Mouse (Mus musculus) gastrocnemius, adult 8-10 months (tissue): ENCODE data around the gene Fam71e2. TPM values are rescaled to one million over a fixed set of nuclear protein-coding genes. Genes with fewer than 3 reads are reported as not detected.
"Not testable (repeated sequence)": the region's sequence is repeated elsewhere in the genome, so short reads cannot be mapped to it uniquely, and the experiment has no call there.

Source experiments
- DNase-seq, 2 experiments: peaks; one replicate each; pipeline ENCODE4 v3.0.0; 2022; ENCODE audit warnings: low spot score in 2 of 2
- total RNA-seq, 4 experiments: library from RNA; stranded (reverse); gene quantifications; 2 replicates each; pipeline ENCODE4 v1.2.4; 2022

Gene Fam71e2
- not detected for total RNA-seq

- DNase-seq: no peak
These were observed at the start of gene Fam71e2 for GRCm38 (mm10) chr7:4771202-4771601. Gene Fam71e2 (minus strand): TSS chr7:4771302.

- DNase-seq: no peak
These were observed 45.5 kb upstream of the Fam71e2 start for GRCm38 (mm10) chr7:4816559-4816958.

DNA sequence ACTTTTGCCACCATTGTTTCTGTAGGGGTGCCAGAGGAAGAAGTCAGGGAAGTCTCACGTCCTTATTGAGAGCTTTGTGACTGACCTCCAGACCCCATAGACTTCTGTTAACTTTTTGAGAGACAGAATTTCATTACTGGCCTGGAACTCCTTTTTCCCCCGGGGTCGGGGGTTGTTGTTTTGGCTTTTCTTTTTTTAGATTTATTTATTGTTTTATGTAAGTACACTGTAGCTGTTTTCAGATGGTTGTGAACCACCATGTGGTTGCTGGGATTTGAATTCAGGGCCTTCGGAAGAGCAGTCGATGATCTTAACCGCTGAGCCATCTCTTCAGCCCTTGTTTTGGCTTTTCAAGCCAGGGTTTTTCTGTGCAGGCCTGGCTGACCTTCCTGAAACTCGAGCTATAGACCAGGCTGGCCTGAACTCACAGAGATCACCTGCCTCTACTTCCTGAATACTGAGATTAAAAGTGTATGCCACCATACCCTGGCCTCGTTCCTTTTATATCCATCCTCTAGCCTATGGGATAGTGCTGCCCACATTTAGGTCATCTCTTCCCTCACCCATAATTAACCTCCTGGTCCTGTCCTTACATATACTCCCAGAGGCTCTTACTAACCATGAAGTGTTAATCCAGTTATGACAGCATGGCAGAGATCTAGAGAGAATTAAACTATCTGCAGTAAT, 42.1 kb upstream of the Fam71e2 start:
- DNase-seq: no peak

GRCm38 (mm10) chr7:4812303-4813104, 41.4 kb upstream of the Fam71e2 start, which contains the start of gene Ube2s:
Gene Ube2s (minus strand): TSS chr7:4812590.
- DNase-seq: peak; percentile 95 to 98

DNA sequence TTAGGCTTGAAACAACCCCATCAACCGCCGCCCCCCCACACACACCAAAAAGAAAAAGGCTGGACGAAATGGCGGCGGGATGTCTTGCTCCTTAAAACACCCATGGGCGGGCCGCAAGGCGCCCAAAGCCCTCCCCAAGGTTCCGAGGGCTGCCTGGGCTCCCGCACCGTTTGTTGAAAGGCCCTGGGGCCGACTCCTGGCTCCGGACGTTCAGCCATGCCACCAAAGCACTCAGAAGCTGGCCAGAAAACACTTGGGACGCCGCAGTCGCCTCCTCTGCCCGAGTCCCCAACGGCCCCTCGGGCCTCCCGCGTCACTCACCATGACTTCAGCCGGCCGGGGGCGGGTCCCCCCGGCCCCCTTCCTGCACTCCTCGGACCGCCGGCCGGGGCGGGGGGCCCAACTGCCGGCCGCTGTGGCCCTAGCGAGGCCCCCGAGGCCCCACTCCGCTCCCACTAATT, 40.8 kb upstream of the Fam71e2 start:
- DNase-seq: no peak

DNA sequence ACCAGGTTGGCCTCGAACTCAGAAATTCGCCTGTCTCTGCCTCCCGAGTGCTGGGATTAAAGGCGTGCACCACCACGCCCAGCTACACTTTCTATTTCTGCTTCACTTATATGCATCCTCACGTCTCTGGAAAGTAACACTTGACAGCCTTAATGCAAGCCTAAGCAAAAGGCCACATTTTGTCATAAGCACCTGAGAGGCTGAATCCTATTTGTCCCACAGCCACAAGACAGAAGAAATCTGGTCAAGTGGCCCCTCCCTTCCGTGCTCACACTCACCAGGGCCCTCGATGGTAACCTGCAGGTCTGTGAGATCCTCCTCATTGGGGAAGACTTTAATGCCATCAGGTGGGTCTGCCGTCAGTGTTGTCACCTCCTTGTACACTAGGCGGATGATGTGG, 40.0 kb upstream of the Fam71e2 start:
- DNase-seq: not testable (repeated sequence)

DNA sequence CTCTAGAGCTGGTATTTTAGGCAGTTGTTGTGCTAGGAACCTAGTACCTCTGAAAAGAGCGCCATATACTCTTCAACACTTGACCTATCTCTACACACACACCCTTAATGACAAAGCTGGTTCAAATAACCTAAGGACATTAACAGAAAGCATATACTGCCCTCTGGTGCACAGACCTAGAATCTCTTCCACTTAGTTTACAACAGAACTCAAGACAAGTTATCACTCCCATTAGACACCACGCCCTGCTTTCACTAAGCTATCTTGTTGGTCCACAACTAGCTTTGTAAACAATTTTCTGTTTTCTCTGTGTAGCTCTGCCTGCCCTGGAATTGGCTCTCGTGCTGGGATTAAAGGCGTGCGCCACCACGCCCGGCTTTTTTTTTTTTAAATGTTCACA, 35.6 kb upstream of the Fam71e2 start:
- no peak for DNase-seq

- DNase-seq: no peak
These were observed 31.1 kb upstream of the Fam71e2 start for GRCm38 (mm10) chr7:4802247-4802646.

DNA sequence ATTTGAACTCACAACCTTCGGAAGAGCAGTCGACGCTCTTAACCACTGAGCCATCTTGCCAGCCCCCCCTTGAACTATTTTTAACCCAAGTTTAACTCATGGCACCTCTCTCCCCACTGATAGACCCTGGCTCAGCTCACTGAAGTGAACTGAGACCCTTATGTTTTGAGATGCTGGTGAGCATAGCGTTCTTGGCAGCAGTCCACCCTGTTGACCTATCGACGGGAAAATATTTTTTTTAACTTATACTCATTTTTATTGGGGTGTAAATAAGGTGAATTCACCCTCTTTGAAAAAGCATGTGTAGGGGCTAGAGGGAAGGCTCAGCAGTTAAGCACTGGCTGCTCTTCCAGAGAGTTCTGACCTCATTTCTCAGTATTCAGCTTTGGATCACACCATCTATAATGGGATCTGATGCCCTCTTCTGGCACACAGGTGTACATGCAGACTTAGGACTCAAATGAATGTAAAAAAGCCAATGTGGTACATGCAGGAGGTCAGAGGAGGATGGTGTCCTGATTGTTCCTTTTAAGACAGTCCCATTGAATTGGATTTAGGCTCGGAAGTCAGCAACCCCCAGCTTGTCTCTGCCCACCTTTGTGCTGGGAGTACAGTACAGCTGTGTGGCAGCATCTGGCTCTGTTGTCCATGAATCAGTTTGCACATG, 24.8 kb upstream of the Fam71e2 start:
- no peak for DNase-seq

- no peak for DNase-seq
These were observed 23.6 kb upstream of the Fam71e2 start for GRCm38 (mm10) chr7:4794631-4795168.

GRCm38 (mm10) chr7:4793674-4794073, 22.6 kb upstream of the Fam71e2 start:
- no peak for DNase-seq

GRCm38 (mm10) chr7:4793248-4793647, 22.1 kb upstream of the Fam71e2 start:
- not testable (repeated sequence) for DNase-seq

GRCm38 (mm10) chr7:4792278-4793212, 21.4 kb upstream of the Fam71e2 start, which contains the start of gene Rpl28:
Gene Rpl28 (plus strand): TSS chr7:4792874.
- peak; percentile 87 to 92 for DNase-seq

DNA sequence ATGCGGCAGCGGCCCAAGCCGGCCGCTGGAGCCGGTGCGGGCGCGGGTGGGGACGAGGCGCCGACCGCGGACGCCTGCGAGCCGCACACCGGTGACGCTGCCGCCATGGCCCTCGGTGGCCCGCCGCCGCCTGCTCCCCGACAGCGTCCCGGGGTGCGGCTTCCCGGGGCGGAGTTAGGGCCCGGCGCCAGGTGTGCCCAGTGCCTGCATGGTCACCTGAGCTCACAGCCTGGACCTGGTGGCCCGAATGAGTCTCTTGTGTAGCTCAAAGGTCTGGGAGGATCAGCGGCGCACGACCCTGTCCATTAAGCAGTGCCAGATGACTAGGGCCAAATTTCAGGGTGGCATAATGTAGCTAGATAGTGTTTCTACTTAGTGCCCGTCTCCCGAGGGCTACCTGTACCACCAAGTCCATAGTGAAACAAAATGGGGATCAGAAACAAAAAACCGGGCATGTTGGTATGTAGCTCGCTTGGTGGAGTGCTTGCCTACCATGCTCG, 18.4 kb upstream of the Fam71e2 start, which contains the start of gene Tmem238:
TSS of gene Tmem238 (minus strand) at position 221 of the 500 bp plus-strand sequence.
- DNase-seq: peak; percentile 55 to 57

- DNase-seq: peak; percentile 20 to 46
These were observed 17.7 kb upstream of the Fam71e2 start for GRCm38 (mm10) chr7:4788499-4789435.

DNA sequence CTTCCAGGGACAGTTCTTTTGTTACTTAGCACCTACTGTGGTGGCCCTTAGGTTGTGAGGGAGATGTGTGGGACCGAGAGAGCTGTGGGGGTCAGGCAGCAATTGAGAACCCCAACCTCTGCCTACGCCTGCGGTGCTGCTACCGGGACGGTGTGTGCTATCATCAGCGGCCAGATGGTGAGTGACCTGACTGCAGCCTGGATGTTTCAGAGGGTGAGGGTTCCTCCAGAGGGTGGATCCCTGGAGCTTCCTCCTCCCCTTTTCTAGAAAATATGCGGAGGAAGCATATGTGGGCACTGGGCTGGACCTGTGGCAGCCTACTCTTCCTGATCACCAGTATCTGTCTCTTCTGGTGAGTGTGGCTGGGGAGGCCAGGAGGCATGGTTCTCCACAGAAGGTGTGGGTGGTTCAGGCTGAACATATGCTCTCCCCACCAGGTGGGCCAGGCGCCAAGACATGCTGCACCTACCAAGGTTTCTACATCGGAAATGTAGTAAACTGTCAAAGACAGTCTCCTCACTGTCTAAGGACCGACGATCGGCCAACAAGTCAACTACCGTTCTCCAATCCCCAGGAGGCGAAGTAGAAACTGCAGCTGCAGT, 12.7 kb upstream of the Fam71e2 start:
- no peak for DNase-seq

DNA sequence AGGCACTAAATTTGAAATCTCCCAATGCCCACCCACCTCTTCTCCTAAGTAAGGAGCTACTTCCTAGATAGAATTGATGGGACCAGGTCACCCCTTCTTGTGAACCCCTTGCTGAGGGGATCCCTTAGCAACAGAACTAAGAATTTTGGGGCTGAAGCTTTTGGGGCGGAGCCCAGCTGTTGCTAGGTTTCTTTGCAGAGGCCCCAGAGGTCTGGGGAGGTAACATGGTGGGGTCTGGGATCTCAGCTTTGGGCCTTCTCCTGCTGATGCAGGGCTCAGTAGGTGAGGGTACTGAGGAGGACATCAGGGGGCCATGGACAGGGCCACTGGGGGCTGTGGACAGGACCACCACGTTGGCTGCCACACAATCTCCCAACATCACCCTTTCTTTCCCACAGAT, 11.7 kb upstream of the Fam71e2 start, which contains the start of the genes Il11 and Tmem190:
TSS of gene Il11 (minus strand) at position 101 of the 400 bp plus-strand sequence.
TSS of gene Tmem190 (plus strand) at position 179 of the 400 bp plus-strand sequence.
- DNase-seq: no peak

GRCm38 (mm10) chr7:4782130-4782529, 11.0 kb upstream of the Fam71e2 start:
- DNase-seq: no peak
